ENCODE assay signal across 8 mouse cellular contexts in the genomic region with DNA sequence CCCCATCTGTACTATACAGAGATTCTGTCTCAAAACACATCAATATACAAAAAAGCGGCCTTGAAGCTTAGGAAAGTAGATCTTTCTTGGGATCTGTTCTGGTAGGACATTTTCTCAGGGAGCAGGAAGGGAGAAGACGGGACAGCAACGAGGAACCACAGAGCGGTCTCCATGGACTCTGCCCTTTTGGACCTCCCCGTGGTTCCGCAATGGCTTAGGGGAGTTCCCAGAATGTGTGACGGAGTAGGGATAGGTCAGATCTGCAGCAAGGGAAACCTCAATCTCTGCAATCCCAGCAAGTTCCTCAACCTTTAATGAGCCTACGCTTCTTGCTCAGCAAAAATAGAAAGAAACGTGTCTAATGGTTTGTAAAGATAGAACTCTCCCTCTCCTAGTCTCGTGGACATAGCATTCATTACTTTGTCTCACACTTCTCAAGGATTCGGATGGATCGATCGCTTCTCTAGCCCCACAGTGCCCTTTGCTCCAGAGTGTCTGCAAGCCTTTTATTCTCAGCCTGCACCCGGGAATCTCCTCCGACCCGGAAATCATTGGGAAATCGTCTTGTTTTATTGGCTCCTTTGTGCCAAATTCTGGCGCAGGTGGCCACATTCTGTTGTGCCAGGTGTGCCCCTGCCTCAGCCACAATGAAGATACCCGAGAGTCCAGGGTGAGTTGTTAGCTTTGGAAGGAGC. TPM values are rescaled to one million over a fixed set of nuclear protein-coding genes. Genes with fewer than 3 reads are reported as not detected.
DNase-seq lines count a peak whose midpoint lies in the region; ATAC-seq and TF ChIP-seq lines count a peak whose summit lies in the region.

No protein-coding gene starts in this region.

- peak; percentile 47 to 59 for DNase-seq in cerebellum, adult 2 months
- no peak for DNase-seq in cerebellum, adult 11-12 months
- no peak for DNase-seq in thymus, postnatal 10 days (ENCODE audit: low spot score in 2 of 2)

- peak overlapping the region; percentile 60; the same call in 1 of the 2 replicates for H3K9ac ChIP-seq in embryonic facial prominence, embryonic 12.5 days
- peak overlapping the region; percentile 79 for H3K9ac ChIP-seq in heart, embryonic 12.5 days
- H3K9ac ChIP-seq in kidney, embryonic 14.5 days (ENCODE audit: low read depth, low read length): peak overlapping the region; percentile 66
- peak overlapping the region; percentile 81 for H3K9ac ChIP-seq in lung, embryonic 16.5 days (ENCODE audit: low read length)

- ATAC-seq in embryonic facial prominence, embryonic 12.5 days (ENCODE audit: insufficient number of reproducible peaks, insufficient read depth, low FRiP score, low TSS enrichment): 0 out of 2 replicates have a peak, but pooled peaks have one; percentile 35
- ATAC-seq in heart, embryonic 12.5 days (ENCODE audit: insufficient number of reproducible peaks, low FRiP score): peak; percentile 53; the same call in 1 of the 2 replicates
- ATAC-seq in kidney, embryonic 14.5 days (ENCODE audit: low FRiP score, low TSS enrichment): peak; percentile 49; the same call in 1 of the 2 replicates
- ATAC-seq in lung, embryonic 16.5 days (ENCODE audit: low read depth): peak; percentile 64

- TF ChIP-seq POLR2A in cerebellum, adult 2 months (IDR thresholded peaks at IDR 0.05; ENCODE audit: borderline replicate concordance, insufficient read depth, low read length): no peak
- TF ChIP-seq POLR2A in olfactory bulb, adult 2 months (IDR thresholded peaks at IDR 0.05; ENCODE audit: insufficient read depth, low read depth, low read length): no peak

- H3K9me3 ChIP-seq in embryonic facial prominence, embryonic 12.5 days: no peaks in the 10 kb centered on the region
- H3K9me3 ChIP-seq in heart, embryonic 12.5 days (replicated peaks): no peaks in the 10 kb centered on the region
- H3K9me3 ChIP-seq in kidney, embryonic 14.5 days (ENCODE audit: control insufficient read depth, low read length): no peaks in the 10 kb centered on the region
- no peaks in the 10 kb centered on the region for H3K9me3 ChIP-seq in lung, embryonic 16.5 days (ENCODE audit: control insufficient read depth, low read length)

- peak overlapping the region; percentile 29; the same call in 1 of the 2 replicates for H3K27ac ChIP-seq in cerebellum, adult 2 months (ENCODE audit: insufficient read depth, low read length)
- H3K27ac ChIP-seq in embryonic facial prominence, embryonic 12.5 days: 0 out of 2 replicates have a peak overlapping the region, but pooled peaks have one; percentile 11
- H3K27ac ChIP-seq in heart, embryonic 12.5 days (ENCODE audit: poor library complexity, severe bottlenecking): peak overlapping the region; percentile 48
- peak overlapping the region; percentile 66; the same call in 1 of the 2 replicates for H3K27ac ChIP-seq in kidney, embryonic 14.5 days (ENCODE audit: low read depth, low read length)
- peak overlapping the region; percentile 86 for H3K27ac ChIP-seq in lung, embryonic 16.5 days (ENCODE audit: low read length)
- H3K27ac ChIP-seq in olfactory bulb, adult 2 months (ENCODE audit: insufficient read depth, low read depth, low read length): peak overlapping the region; percentile 66

- H3K4me2 ChIP-seq in embryonic facial prominence, embryonic 12.5 days (replicated peaks): peak overlapping the region; percentile 80
- H3K4me2 ChIP-seq in heart, embryonic 12.5 days: peak overlapping the region; percentile 76
- peak overlapping the region; percentile 74 for H3K4me2 ChIP-seq in kidney, embryonic 14.5 days (replicated peaks; ENCODE audit: low read depth, low read length)
- H3K4me2 ChIP-seq in lung, embryonic 16.5 days (ENCODE audit: low read depth, low read length): peak overlapping the region; percentile 79

- no peaks in the 10 kb centered on the region for H3K4me1 ChIP-seq in cerebellum, adult 2 months (ENCODE audit: control insufficient read depth, insufficient read depth, low read length)
- H3K4me1 ChIP-seq in embryonic facial prominence, embryonic 12.5 days: peaks cover 13% of the 10 kb centered on the region
- peaks cover 14% of the 10 kb centered on the region for H3K4me1 ChIP-seq in heart, embryonic 12.5 days (replicated peaks)
- peaks cover 12% of the 10 kb centered on the region; the same call in 1 of the 2 replicates for H3K4me1 ChIP-seq in kidney, embryonic 14.5 days (ENCODE audit: control insufficient read depth, insufficient read depth, low read length)
- H3K4me1 ChIP-seq in lung, embryonic 16.5 days (replicated peaks; ENCODE audit: control insufficient read depth, insufficient read depth, low read length): peaks cover 13% of the 10 kb centered on the region
- peaks cover 3% of the 10 kb centered on the region for H3K4me1 ChIP-seq in olfactory bulb, adult 2 months (ENCODE audit: control insufficient read depth, insufficient read depth, low read length)

- WGBS in cerebellum, adult 2 months: 5% methylated on average over 19 of the region's 19 CpGs
- 15% methylated on average over 19 of the region's 19 CpGs for WGBS in embryonic facial prominence, embryonic 12.5 days
- 19% methylated on average over 19 of the region's 19 CpGs for WGBS in heart, embryonic 12.5 days
- 9% methylated on average over 19 of the region's 19 CpGs for WGBS in kidney, embryonic 14.5 days
- 12% methylated on average over 19 of the region's 19 CpGs for WGBS in lung, embryonic 16.5 days
- WGBS in olfactory bulb, adult 2 months: 7% methylated on average over 19 of the region's 19 CpGs

- H3K4me3 ChIP-seq in cerebellum, adult 2 months (replicated peaks; ENCODE audit: insufficient read depth, low read depth, low read length): peak overlapping the region; percentile 81
- peak overlapping the region; percentile 47 for H3K4me3 ChIP-seq in embryonic facial prominence, embryonic 12.5 days
- peak overlapping the region; percentile 57 for H3K4me3 ChIP-seq in heart, embryonic 12.5 days
- peak overlapping the region; percentile 54 for H3K4me3 ChIP-seq in kidney, embryonic 14.5 days (ENCODE audit: low read length)
- peak overlapping the region; percentile 76 for H3K4me3 ChIP-seq in lung, embryonic 16.5 days (ENCODE audit: low read length)
- peak overlapping the region; percentile 59 for H3K4me3 ChIP-seq in olfactory bulb, adult 2 months (ENCODE audit: insufficient read depth, low read depth, low read length)

- no peak for TF ChIP-seq CTCF in cerebellum, adult 2 months (IDR thresholded peaks at IDR 0.05; ENCODE audit: borderline replicate concordance, insufficient read depth, low read depth, low read length)
- TF ChIP-seq CTCF in olfactory bulb, adult 2 months (IDR thresholded peaks at IDR 0.05; ENCODE audit: insufficient read depth, low read depth, low read length): no peak

- H3K27me3 ChIP-seq in cerebellum, adult 2 months (ENCODE audit: control insufficient read depth, insufficient read depth, low read length): no peaks in the 10 kb centered on the region
- no peaks in the 10 kb centered on the region for H3K27me3 ChIP-seq in embryonic facial prominence, embryonic 12.5 days
- H3K27me3 ChIP-seq in heart, embryonic 12.5 days (replicated peaks): no peaks in the 10 kb centered on the region
- no peaks in the 10 kb centered on the region for H3K27me3 ChIP-seq in kidney, embryonic 14.5 days (ENCODE audit: control insufficient read depth, insufficient read depth, low read length)
- no peaks in the 10 kb centered on the region for H3K27me3 ChIP-seq in lung, embryonic 16.5 days (ENCODE audit: control insufficient read depth, insufficient read depth, low read depth, low read length)

- no peaks in the 10 kb centered on the region for H3K36me3 ChIP-seq in embryonic facial prominence, embryonic 12.5 days
- no peaks in the 10 kb centered on the region for H3K36me3 ChIP-seq in heart, embryonic 12.5 days
- no peaks in the 10 kb centered on the region for H3K36me3 ChIP-seq in kidney, embryonic 14.5 days (ENCODE audit: control insufficient read depth, insufficient read depth, low read length)
- H3K36me3 ChIP-seq in lung, embryonic 16.5 days (ENCODE audit: control insufficient read depth, insufficient read depth, low read length): no peaks in the 10 kb centered on the region

RNA-seq across cellular contexts. Expression of a gene that starts 0.5 kb away (rescaled TPM):
- polyA plus RNA-seq in cerebellum, adult 2 months (2012; rRNA removed): 22.5 and 22.8 TPM in 2 replicates
- 18.7 and 20.5 TPM in 2 replicates for polyA plus RNA-seq in embryonic facial prominence, embryonic 12.5 days (2016; fragmentation: Nextera tagmentation; extraction: Ambion mirVana)
- 26.4 and 29.5 TPM in 2 replicates for polyA plus RNA-seq in heart, embryonic 12.5 days (2016; fragmentation: Nextera tagmentation; extraction: Ambion mirVana)
- polyA plus RNA-seq in kidney, embryonic 14.5 days (2014; fragmentation: Nextera tagmentation; extraction: Ambion mirVana): 28.5 and 35.5 TPM in 2 replicates
- 27.7 and 28.4 TPM in 2 replicates for polyA plus RNA-seq in lung, embryonic 16.5 days (2015; fragmentation: Nextera tagmentation; extraction: Ambion mirVana)
- polyA plus RNA-seq in olfactory bulb, adult 2 months (2012; ENCODE audit: insufficient read depth, insufficient read length, low replicate concordance, missing spikeins): not detected in 2 replicates

RNA-seq across cellular contexts. Expression of a gene that starts 15.2 kb away (rescaled TPM):
- polyA plus RNA-seq in cerebellum, adult 2 months (2012; rRNA removed): 45.7 and 46.6 TPM in 2 replicates
- polyA plus RNA-seq in embryonic facial prominence, embryonic 12.5 days (2016; fragmentation: Nextera tagmentation; extraction: Ambion mirVana): 33.8 and 38.1 TPM in 2 replicates
- 33.4 and 36.6 TPM in 2 replicates for polyA plus RNA-seq in heart, embryonic 12.5 days (2016; fragmentation: Nextera tagmentation; extraction: Ambion mirVana)
- polyA plus RNA-seq in kidney, embryonic 14.5 days (2014; fragmentation: Nextera tagmentation; extraction: Ambion mirVana): 33.9 and 39.3 TPM in 2 replicates
- 22.3 and 25.8 TPM in 2 replicates for polyA plus RNA-seq in lung, embryonic 16.5 days (2015; fragmentation: Nextera tagmentation; extraction: Ambion mirVana)
- not detected in 2 replicates for polyA plus RNA-seq in olfactory bulb, adult 2 months (2012; ENCODE audit: insufficient read depth, insufficient read length, low replicate concordance, missing spikeins)

Comparison
In these comparisons a context has a peak if more than half of its experiments do, and no peak if none do; other contexts are left out.
1. DNase-seq: peak in cerebellum, adult 2 months (2 of 2); none in cerebellum, adult 11-12 months (single experiment) and thymus, postnatal 10 days (0 of 2).
2. H3K27ac ChIP-seq: peak in every context shown above with its lines; median percentile 86 in lung, embryonic 16.5 days; 66 in kidney, embryonic 14.5 days; 66 in olfactory bulb, adult 2 months; 48 in heart, embryonic 12.5 days; 29 in cerebellum, adult 2 months; 11 in embryonic facial prominence, embryonic 12.5 days.
3. Peak in every context shown above with its lines, with median percentiles within 50 percentile points of each other: H3K4me3 ChIP-seq, ATAC-seq, H3K4me2 ChIP-seq and H3K9ac ChIP-seq.